Mouse (Mus musculus) 3134 (cell line): Measurements from ENCODE around the gene Hsd11b2.
"Not testable (repeated sequence)": the region's sequence is repeated elsewhere in the genome, so short reads cannot be mapped to it uniquely, and the experiment has no call there.

Experiments used
- DNase-seq: peaks from one replicate; pipeline ENCODE4 v3.0.0-alpha.2; 2011; ENCODE audit warnings: low spot score; ENCODE audit not compliant: insufficient read length; ENCODE audit errors: extremely low read depth

Gene Hsd11b2

GRCm38 (mm10) chr8:105552032-105552431 is 33.5 kb downstream of the Hsd11b2 start:
- no peak for DNase-seq

- DNase-seq, result no peak
These were observed 34.3 kb downstream of the Hsd11b2 start for GRCm38 (mm10) chr8:105552824-105553223.

GRCm38 (mm10) chr8:105554087-105554486 is 35.5 kb downstream of the Hsd11b2 start:
- DNase-seq, result no peak

- DNase-seq, result no peak
These were observed 36.7 kb downstream of the Hsd11b2 start for GRCm38 (mm10) chr8:105555230-105555629.

- no peak for DNase-seq
These were observed 44.3 kb downstream of the Hsd11b2 start for GRCm38 (mm10) chr8:105562863-105563262.

- DNase-seq, result no peak
These were observed 45.3 kb downstream of the Hsd11b2 start for GRCm38 (mm10) chr8:105563871-105564270.

- not testable (repeated sequence) for DNase-seq
These were observed 46.1 kb downstream of the Hsd11b2 start for GRCm38 (mm10) chr8:105564573-105565229.

- DNase-seq, result no peak
These were observed 46.9 kb downstream of the Hsd11b2 start for GRCm38 (mm10) chr8:105565401-105565881.

- DNase-seq, result peak; percentile 97
These were observed 47.6 kb downstream of the Hsd11b2 start, which contains the start of gene Atp6v0d1 for GRCm38 (mm10) chr8:105565952-105566702. Atp6v0d1 (minus strand) TSS chr8:105566047.

- DNase-seq, result no peak
These were observed 48.4 kb downstream of the Hsd11b2 start for GRCm38 (mm10) chr8:105566703-105567595.

- no peak for DNase-seq
These were observed 53.3 kb downstream of the Hsd11b2 start for GRCm38 (mm10) chr8:105571810-105572209.

GRCm38 (mm10) chr8:105573427-105573826 is 54.9 kb downstream of the Hsd11b2 start:
- peak; percentile 62 for DNase-seq
